ENCODE assay signal across 24 mouse cellular contexts in the genomic region with DNA sequence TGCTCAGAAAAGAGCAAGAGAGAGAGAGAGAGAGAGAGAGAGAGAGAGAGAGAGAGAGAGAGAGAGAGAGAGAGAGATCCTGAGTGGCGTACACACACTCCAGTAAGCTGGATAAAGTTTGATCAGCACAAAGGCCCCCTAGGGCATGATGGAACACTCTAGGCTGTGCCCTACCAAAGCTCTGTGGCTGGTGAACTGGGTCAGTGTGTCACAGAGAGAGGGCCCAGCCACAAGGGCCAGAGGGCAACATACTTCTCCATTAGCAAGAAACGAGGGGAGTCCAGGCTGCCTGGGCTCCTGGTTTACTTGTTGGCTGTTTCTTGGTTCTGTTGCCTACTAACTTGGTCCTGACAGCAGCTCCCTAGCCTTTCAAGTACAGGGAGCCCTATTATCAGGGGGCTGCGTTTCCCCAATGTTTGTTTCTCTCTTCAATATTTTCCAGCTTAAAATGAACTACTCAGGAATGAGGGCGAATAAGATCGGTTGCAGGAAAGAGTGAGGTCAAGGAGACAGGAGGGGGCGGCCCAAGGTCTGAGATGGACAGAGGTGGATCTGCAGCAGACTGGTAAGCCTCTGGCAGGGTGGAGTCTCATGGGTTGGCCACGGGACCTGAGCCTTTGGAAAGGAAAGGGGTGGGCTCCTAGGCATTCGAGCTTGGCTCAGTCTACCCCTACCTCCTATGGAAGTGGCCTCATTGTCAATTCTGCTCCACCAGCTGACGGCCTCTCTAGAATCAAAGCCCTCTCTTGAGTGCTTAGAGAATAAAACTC. TPM values are rescaled to one million over a fixed set of nuclear protein-coding genes. Genes with fewer than 3 reads are reported as not detected.
DNase-seq lines count a peak whose midpoint lies in the region; ATAC-seq and TF ChIP-seq lines count a peak whose summit lies in the region.
"Had no signal": no experiment of that assay in that cellular context is flagged by ENCODE, and none has a peak within 500 bp of the region (broad histone marks: within the 10 kb centered on the region; RNA-seq: fewer than 3 reads in every experiment).

No protein-coding gene starts in this region.

- H3K27me3 ChIP-seq in forebrain, embryonic 11.5 days (ENCODE audit: control insufficient read depth, insufficient read depth, low read length): no peaks in the 10 kb centered on the region; the same call in 1 of the 2 replicates
- H3K27me3 ChIP-seq in forebrain, embryonic 15.5 days: no peaks in the 10 kb centered on the region
- H3K27me3 ChIP-seq in hindbrain, embryonic 16.5 days (replicated peaks; ENCODE audit: control insufficient read depth, insufficient read depth, low read length): no peaks in the 10 kb centered on the region
- H3K27me3 ChIP-seq in hindbrain, embryonic 13.5 days: peaks cover 9% of the 10 kb centered on the region; the same call in 1 of the 2 replicates
- H3K27me3 ChIP-seq in liver, embryonic 13.5 days: peaks cover 25% of the 10 kb centered on the region; the same call in 1 of the 2 replicates
- H3K27me3 ChIP-seq: embryonic facial prominence, embryonic 12.5 days; kidney, embryonic 15.5 days had no signal

- TF ChIP-seq CTCF in bone marrow, adult 2 months (IDR thresholded peaks at IDR 0.05; ENCODE audit: control insufficient read depth, insufficient read depth, low read length): no peak
- TF ChIP-seq CTCF in gastrocnemius, adult 2 months (IDR thresholded peaks at IDR 0.05): no peak

- WGBS in forebrain, embryonic 11.5 days: 70% methylated on average over 9 of the region's 9 CpGs
- 63% methylated on average over 9 of the region's 9 CpGs for WGBS in forebrain, embryonic 15.5 days
- WGBS in hindbrain, embryonic 16.5 days: 63% methylated on average over 9 of the region's 9 CpGs
- WGBS in hindbrain, embryonic 13.5 days: 72% methylated on average over 9 of the region's 9 CpGs
- 71% methylated on average over 9 of the region's 9 CpGs for WGBS in bone marrow, adult 2 months
- 62% methylated on average over 9 of the region's 9 CpGs for WGBS in liver, embryonic 13.5 days (ENCODE audit: insufficient replicate concordance)

- no peak overlapping the region for H3K9ac ChIP-seq in forebrain, embryonic 11.5 days (ENCODE audit: low read length)
- no peak overlapping the region for H3K9ac ChIP-seq in forebrain, embryonic 15.5 days (replicated peaks)
- H3K9ac ChIP-seq in hindbrain, embryonic 16.5 days (ENCODE audit: low read depth, low read length): no peak overlapping the region
- H3K9ac ChIP-seq in hindbrain, embryonic 13.5 days: no peak overlapping the region
- peak overlapping the region; percentile 71 for H3K9ac ChIP-seq in liver, embryonic 13.5 days
- H3K9ac ChIP-seq: embryonic facial prominence, embryonic 12.5 days; kidney, embryonic 15.5 days; limb, embryonic 12.5 days; lung, embryonic 14.5 days had no signal

- no peak overlapping the region for H3K27ac ChIP-seq in forebrain, embryonic 11.5 days (ENCODE audit: low read depth, low read length)
- no peak overlapping the region for H3K27ac ChIP-seq in forebrain, embryonic 15.5 days (replicated peaks)
- H3K27ac ChIP-seq in hindbrain, embryonic 16.5 days (ENCODE audit: low read depth, low read length): no peak overlapping the region
- H3K27ac ChIP-seq in hindbrain, embryonic 13.5 days: no peak overlapping the region
- H3K27ac ChIP-seq in bone marrow, adult 2 months (ENCODE audit: control insufficient read depth, insufficient read depth, low read depth, low read length, poor library complexity): peak overlapping the region; percentile 73
- H3K27ac ChIP-seq in liver, embryonic 13.5 days: peak overlapping the region; percentile 98
- no peak overlapping the region for H3K27ac ChIP-seq in gastrocnemius, adult 2 months
- H3K27ac ChIP-seq: embryonic facial prominence, embryonic 12.5 days; heart, adult 2 months; kidney, embryonic 15.5 days; limb, embryonic 12.5 days had no signal

- no peak overlapping the region for H3K4me2 ChIP-seq in forebrain, embryonic 11.5 days (ENCODE audit: low read depth, low read length, severe bottlenecking)
- H3K4me2 ChIP-seq in forebrain, embryonic 15.5 days (replicated peaks): no peak overlapping the region
- H3K4me2 ChIP-seq in hindbrain, embryonic 16.5 days (ENCODE audit: low read length): no peak overlapping the region
- H3K4me2 ChIP-seq in hindbrain, embryonic 13.5 days: no peak overlapping the region
- H3K4me2 ChIP-seq in liver, embryonic 13.5 days: peak overlapping the region; percentile 64
- H3K4me2 ChIP-seq: embryonic facial prominence, embryonic 12.5 days; kidney, embryonic 15.5 days; limb, embryonic 12.5 days; lung, embryonic 14.5 days had no signal

- no peak for DNase-seq in forebrain, embryonic 11.5 days (ENCODE audit: low spot score)
- DNase-seq in liver, embryonic 13.5 days: no peak
- no peak for DNase-seq in gastrocnemius, adult 2 months
- DNase-seq in right cerebral cortex, adult 18-20 months: no peak
- DNase-seq: adrenal gland, postnatal 25 days; cerebellum, adult 8-10 months; gastrocnemius, postnatal 25 days; heart, adult 2 months; heart, postnatal 4 days; kidney, postnatal 4 days; lung, embryonic 14.5 days; lung, postnatal 36 days; spleen, adult 18-20 months; thymus, postnatal 25 days had no signal

- peaks cover 5% of the 10 kb centered on the region; the same call in 1 of the 2 replicates for H3K4me1 ChIP-seq in forebrain, embryonic 11.5 days (replicated peaks; ENCODE audit: control insufficient read depth, insufficient read depth, low read length)
- peaks cover 14% of the 10 kb centered on the region for H3K4me1 ChIP-seq in forebrain, embryonic 15.5 days
- H3K4me1 ChIP-seq in hindbrain, embryonic 16.5 days (ENCODE audit: control insufficient read depth, insufficient read depth, low read depth, low read length): peaks cover 5% of the 10 kb centered on the region; the same call in 1 of the 2 replicates
- peaks cover 49% of the 10 kb centered on the region for H3K4me1 ChIP-seq in hindbrain, embryonic 13.5 days (replicated peaks)
- H3K4me1 ChIP-seq in bone marrow, adult 2 months (ENCODE audit: control insufficient read depth, insufficient read depth, low read length): peaks cover 3% of the 10 kb centered on the region; the same call in 1 of the 2 replicates
- H3K4me1 ChIP-seq in liver, embryonic 13.5 days (replicated peaks): peaks cover 77% of the 10 kb centered on the region

- H3K9me3 ChIP-seq in forebrain, embryonic 11.5 days (ENCODE audit: control insufficient read depth, low read length): no peaks in the 10 kb centered on the region
- no peaks in the 10 kb centered on the region for H3K9me3 ChIP-seq in forebrain, embryonic 15.5 days
- H3K9me3 ChIP-seq in hindbrain, embryonic 16.5 days (ENCODE audit: control insufficient read depth, low read length): no peaks in the 10 kb centered on the region
- no peaks in the 10 kb centered on the region for H3K9me3 ChIP-seq in hindbrain, embryonic 13.5 days
- H3K9me3 ChIP-seq in liver, embryonic 13.5 days (replicated peaks): no peaks in the 10 kb centered on the region
- H3K9me3 ChIP-seq: embryonic facial prominence, embryonic 12.5 days; kidney, embryonic 15.5 days; limb, embryonic 12.5 days had no signal

- 0 out of 2 replicates have a peak, but pooled peaks have one; percentile 33 for ATAC-seq in forebrain, embryonic 11.5 days (replicated peaks; ENCODE audit: low FRiP score)
- no peak for ATAC-seq in forebrain, embryonic 15.5 days (replicated peaks)
- ATAC-seq in hindbrain, embryonic 16.5 days: peak; percentile 32; the same call in 1 of the 2 replicates
- ATAC-seq in hindbrain, embryonic 13.5 days (ENCODE audit: low FRiP score): no peak
- no peak for ATAC-seq in liver, embryonic 13.5 days (ENCODE audit: low read depth)

- no peaks in the 10 kb centered on the region for H3K36me3 ChIP-seq in forebrain, embryonic 11.5 days (ENCODE audit: control insufficient read depth, insufficient read depth, low read length)
- H3K36me3 ChIP-seq in forebrain, embryonic 15.5 days: no peaks in the 10 kb centered on the region
- no peaks in the 10 kb centered on the region for H3K36me3 ChIP-seq in hindbrain, embryonic 16.5 days (ENCODE audit: control insufficient read depth, insufficient read depth, low read length)
- no peaks in the 10 kb centered on the region for H3K36me3 ChIP-seq in hindbrain, embryonic 13.5 days
- H3K36me3 ChIP-seq in liver, embryonic 13.5 days: no peaks in the 10 kb centered on the region
- H3K36me3 ChIP-seq: embryonic facial prominence, embryonic 12.5 days; G1E; kidney, embryonic 15.5 days; limb, embryonic 12.5 days had no signal

- no peak overlapping the region for H3K4me3 ChIP-seq in forebrain, embryonic 11.5 days (ENCODE audit: low read depth, low read length)
- H3K4me3 ChIP-seq in forebrain, embryonic 15.5 days: no peak overlapping the region
- no peak overlapping the region for H3K4me3 ChIP-seq in hindbrain, embryonic 16.5 days (ENCODE audit: low read length)
- H3K4me3 ChIP-seq in hindbrain, embryonic 13.5 days: no peak overlapping the region
- H3K4me3 ChIP-seq in bone marrow, adult 2 months (replicated peaks; ENCODE audit: control insufficient read depth, low read depth, low read length): no peak overlapping the region
- 0 out of 2 replicates have a peak overlapping the region, but pooled peaks have one; percentile 9 for H3K4me3 ChIP-seq in liver, embryonic 13.5 days (replicated peaks)
- H3K4me3 ChIP-seq in gastrocnemius, adult 2 months: no peak overlapping the region
- H3K4me3 ChIP-seq: embryonic facial prominence, embryonic 12.5 days; heart, adult 2 months; kidney, embryonic 15.5 days; limb, embryonic 12.5 days had no signal

- intact Hi-C loops in gastrocnemius, adult 2 months (cut with DNase I): no loop called here

- TF ChIP-seq POLR2A in bone marrow, adult 2 months (IDR thresholded peaks at IDR 0.05; ENCODE audit: borderline replicate concordance, control insufficient read depth, low read depth, low read length): no peak

RNA-seq across cellular contexts. Expression of a gene that starts 45.4 kb away (rescaled TPM):
- 31.2 and 31.9 TPM in 2 replicates for polyA plus RNA-seq in forebrain, embryonic 11.5 days (2014; fragmentation: Nextera tagmentation; extraction: Ambion mirVana)
- 23.7 and 23.8 TPM in 2 replicates for polyA plus RNA-seq in forebrain, embryonic 15.5 days (2015; fragmentation: Nextera tagmentation; extraction: Ambion mirVana)
- 10.8 and 11.5 TPM in 2 replicates for polyA plus RNA-seq in hindbrain, embryonic 16.5 days (2015; fragmentation: Nextera tagmentation; extraction: Ambion mirVana)
- polyA plus RNA-seq in hindbrain, embryonic 13.5 days (2015; fragmentation: Nextera tagmentation; extraction: Ambion mirVana): 13.1 and 13.9 TPM in 2 replicates
- 3.3 TPM in 1 of 2 replicates, not detected in the other for polyA plus RNA-seq in bone marrow, adult 2 months (2011; ENCODE audit: insufficient read depth, insufficient read length, low replicate concordance, missing spikeins)
- polyA plus RNA-seq in liver, embryonic 13.5 days (2015; fragmentation: Nextera tagmentation; extraction: Ambion mirVana): 2.8 and 3.5 TPM in 2 replicates
- total RNA-seq in gastrocnemius, adult 2 months (2021): 10 to 100 TPM; 10.7 to 17.2 TPM
- total RNA-seq: megakaryocyte-erythroid progenitor cell, adult 5-6 weeks; monocyte, adult 5-6 weeks had no signal
- polyA plus RNA-seq: G1E had no signal

Comparison
In these comparisons a context has a peak if more than half of its experiments do, and no peak if none do; other contexts are left out.
1. ATAC-seq: peak in forebrain, embryonic 11.5 days (single experiment) and hindbrain, embryonic 16.5 days (single experiment); none in forebrain, embryonic 15.5 days (single experiment), hindbrain, embryonic 13.5 days (single experiment) and liver, embryonic 13.5 days (single experiment).
2. H3K27ac ChIP-seq: peak in bone marrow, adult 2 months (single experiment) and liver, embryonic 13.5 days (single experiment); none in forebrain, embryonic 11.5 days (single experiment), forebrain, embryonic 15.5 days (single experiment), hindbrain, embryonic 16.5 days (single experiment), hindbrain, embryonic 13.5 days (single experiment) and gastrocnemius, adult 2 months (single experiment).